Mouse (Mus musculus): ENCODE data around the gene Utp4.
"Not testable (repeated sequence)": the region's sequence is repeated elsewhere in the genome, so short reads cannot be mapped to it uniquely, and the experiment has no call there.

The Utp4 gene

GRCm38 (mm10) chr8:106893481-106894156 lies at the start of gene Utp4:
Utp4 (plus strand) TSS chr8:106893636.
- peak; percentile 91 for DNase-seq (ENCODE audit: low read depth, low spot score)

GRCm38 (mm10) chr8:106850034-106850433 lies 43.4 kb upstream of the Utp4 start:
- no peak for DNase-seq (ENCODE audit: low read depth, low spot score)

GRCm38 (mm10) chr8:106854534-106855241 lies 38.7 kb upstream of the Utp4 start:
- DNase-seq (ENCODE audit: low read depth, low spot score): peak; percentile 31

- no peak for DNase-seq (ENCODE audit: low read depth, low spot score)
Measured at GRCm38 (mm10) chr8:106855242-106855562, 38.2 kb upstream of the Utp4 start.

- no peak for DNase-seq (ENCODE audit: low read depth, low spot score)
Measured at GRCm38 (mm10) chr8:106862845-106863244, 30.6 kb upstream of the Utp4 start.

GRCm38 (mm10) chr8:106865354-106865753 lies 28.1 kb upstream of the Utp4 start:
- peak; percentile 54 for DNase-seq (ENCODE audit: low read depth, low spot score)

- DNase-seq (ENCODE audit: low read depth, low spot score): peak; percentile 66
Measured at GRCm38 (mm10) chr8:106870051-106870450, 23.4 kb upstream of the Utp4 start, which contains the start of gene Has3. Has3 (plus strand) TSS chr8:106870242.

- DNase-seq (ENCODE audit: low read depth, low spot score): peak; percentile 71
Measured at GRCm38 (mm10) chr8:106870537-106871327, 22.7 kb upstream of the Utp4 start.

GRCm38 (mm10) chr8:106871328-106871926 lies 22.0 kb upstream of the Utp4 start:
- peak; percentile 40 for DNase-seq (ENCODE audit: low read depth, low spot score)

GRCm38 (mm10) chr8:106871931-106872371 lies 21.5 kb upstream of the Utp4 start:
- peak; percentile 64 for DNase-seq (ENCODE audit: low read depth, low spot score)

- peak; percentile 21 for DNase-seq (ENCODE audit: low read depth, low spot score)
Measured at GRCm38 (mm10) chr8:106872454-106873034, 20.9 kb upstream of the Utp4 start.

GRCm38 (mm10) chr8:106880121-106880707 lies 13.2 kb upstream of the Utp4 start:
- DNase-seq (ENCODE audit: low read depth, low spot score): no peak

GRCm38 (mm10) chr8:106884094-106884493 lies 9.3 kb upstream of the Utp4 start:
- DNase-seq (ENCODE audit: low read depth, low spot score): not testable (repeated sequence)

GRCm38 (mm10) chr8:106884826-106885400 lies 8.5 kb upstream of the Utp4 start:
- DNase-seq (ENCODE audit: low read depth, low spot score): not testable (repeated sequence)

- peak; percentile 92 for DNase-seq (ENCODE audit: low read depth, low spot score)
Measured at GRCm38 (mm10) chr8:106887336-106888189, 5.9 kb upstream of the Utp4 start.

GRCm38 (mm10) chr8:106888803-106889202 lies 4.6 kb upstream of the Utp4 start:
- no peak for DNase-seq (ENCODE audit: low read depth, low spot score)

- DNase-seq (ENCODE audit: low read depth, low spot score): no peak
Measured at GRCm38 (mm10) chr8:106892210-106892805, 1.1 kb upstream of the Utp4 start.

- no peak for DNase-seq (ENCODE audit: low read depth, low spot score)
Measured at GRCm38 (mm10) chr8:106892806-106893451, 507 bp upstream of the Utp4 start.

- no peak for DNase-seq (ENCODE audit: low read depth, low spot score)
Measured at GRCm38 (mm10) chr8:106899473-106899872, 6.0 kb downstream of the Utp4 start.

Data from brain, adult 2 months (tissue).